Mouse (Mus musculus) cerebellum, adult 18-20 months (tissue): ENCODE measurements around the gene Fem1a.

Experiments used
- DNase-seq, 2 experiments: peaks; one replicate each; pipeline ENCODE4 v3.0.0; 2021

Gene Fem1a

DNA sequence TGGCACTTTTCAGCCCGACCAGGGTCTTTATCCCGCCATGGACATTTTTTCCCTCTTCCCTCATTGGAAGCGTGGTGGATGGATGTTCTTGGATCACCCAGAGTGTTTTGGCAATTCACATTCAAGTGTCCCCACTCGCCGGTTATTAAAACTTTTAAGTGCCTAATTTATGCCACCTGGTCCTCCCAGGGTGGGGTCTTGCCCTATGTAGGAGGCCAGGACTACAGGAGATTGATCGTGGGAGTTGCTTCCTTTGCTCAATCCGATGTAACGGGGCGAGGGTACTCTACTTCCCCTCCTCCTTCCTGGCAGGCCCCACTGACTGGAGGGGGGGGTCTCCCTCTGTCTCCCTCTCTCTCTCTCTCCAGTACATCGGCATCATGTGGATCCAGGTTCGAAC is 48.1 kb downstream of the Fem1a start:
- DNase-seq = no peak

DNA sequence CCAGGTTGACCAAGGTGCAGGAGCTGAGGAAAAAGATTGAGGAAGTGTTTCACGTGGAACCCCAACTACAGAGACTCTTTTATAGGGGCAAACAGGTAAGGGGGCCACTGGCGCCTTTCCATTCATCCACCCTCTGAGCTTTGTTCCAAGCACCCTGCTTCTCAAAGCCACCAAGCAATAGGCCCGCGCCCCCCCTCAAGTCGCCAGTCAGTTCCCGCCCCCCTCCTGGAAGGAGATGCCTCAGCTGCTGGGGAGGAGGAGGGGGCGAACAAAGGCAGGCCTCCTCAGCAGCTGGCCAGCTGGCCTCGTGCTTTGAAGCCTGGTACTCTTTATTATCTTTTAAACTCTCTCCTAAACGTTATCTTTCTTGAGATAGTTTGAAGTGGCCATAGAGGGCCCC is 48.5 kb downstream of the Fem1a start:
- no peak for DNase-seq

DNA sequence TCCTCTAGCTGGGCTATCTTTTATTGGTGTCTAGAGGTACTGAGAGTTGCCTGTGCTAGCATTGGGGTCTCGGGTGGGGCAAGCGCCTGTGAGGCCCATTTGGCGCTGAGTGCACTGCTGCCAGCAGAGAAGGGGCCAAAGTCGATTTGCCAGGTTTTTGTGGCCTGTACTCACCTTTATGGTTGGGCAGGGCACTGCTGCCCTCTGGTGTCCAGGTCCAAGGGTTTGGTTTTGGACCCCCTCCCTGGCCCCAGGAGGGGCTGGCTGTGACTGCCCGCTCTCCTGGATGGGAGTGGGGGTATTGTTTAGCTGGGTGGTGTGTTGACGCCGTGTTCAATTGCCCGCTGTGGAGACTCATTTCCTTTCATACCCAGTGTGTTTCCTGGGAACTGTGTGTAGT is 49.2 kb downstream of the Fem1a start:
- no peak for DNase-seq

DNA sequence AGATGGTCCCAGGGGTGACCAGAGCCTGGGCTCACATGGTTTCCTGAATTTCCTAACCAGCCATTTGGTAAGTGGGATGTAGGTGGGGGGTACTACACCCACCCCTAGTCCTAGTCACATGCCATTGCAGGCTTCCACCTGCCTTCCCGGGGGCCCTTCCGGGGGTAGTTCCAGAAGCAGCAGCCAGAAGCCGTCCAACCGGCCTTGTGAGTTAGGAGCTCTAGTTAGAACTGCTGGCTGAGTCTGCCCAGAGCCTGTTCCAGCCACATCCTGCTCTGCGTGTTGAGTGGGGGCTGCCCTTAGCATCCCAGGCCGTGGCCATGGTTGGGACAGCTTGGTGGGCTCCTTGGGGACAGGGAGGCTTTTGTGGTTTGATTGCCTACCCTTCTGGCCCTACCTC is 51.5 kb downstream of the Fem1a start:
- no peak for DNase-seq

DNA sequence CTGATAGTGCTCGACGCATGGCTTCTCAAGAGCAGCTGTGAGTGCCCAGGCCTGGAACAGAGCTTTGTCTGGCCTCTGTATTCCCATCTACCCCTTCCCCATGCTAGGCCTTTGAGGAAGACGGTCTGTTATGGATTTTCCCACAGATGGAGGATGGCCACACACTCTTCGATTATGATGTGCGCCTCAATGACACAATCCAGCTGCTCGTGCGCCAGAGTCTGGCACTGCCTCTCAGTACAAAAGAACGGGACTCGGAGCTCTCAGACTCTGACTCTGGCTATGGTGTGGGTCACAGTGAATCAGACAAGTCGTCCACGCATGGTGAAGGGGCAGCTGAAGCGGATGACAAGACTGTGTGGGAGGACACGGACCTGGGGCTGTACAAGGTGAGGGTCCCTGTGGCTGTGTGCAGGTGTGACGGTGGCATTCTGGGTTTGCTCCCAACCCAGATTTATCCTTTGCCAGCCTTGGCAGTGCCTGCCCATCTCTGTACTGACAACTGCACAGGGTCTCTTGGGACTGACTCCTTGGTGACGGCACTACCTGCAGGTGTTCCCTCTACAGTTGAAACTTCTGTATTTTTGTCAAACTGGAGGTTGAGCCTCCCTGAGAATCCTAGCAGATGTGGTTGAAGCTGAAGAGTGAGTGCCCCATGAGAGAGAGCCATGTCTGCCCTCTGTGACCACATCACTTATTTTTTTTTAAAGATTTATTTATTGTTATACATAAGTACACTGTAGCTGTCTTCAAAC is 52.8 kb downstream of the Fem1a start:
- no peak for DNase-seq
